Mouse (Mus musculus) neural tube, embryonic 11.5 days (tissue): ENCODE measurements around the gene Gsdma3. TPM values are rescaled to one million over a fixed set of nuclear protein-coding genes. Genes with fewer than 3 reads are reported as not detected.

Experiments
- ATAC-seq: fragments of 200-750 bp; cut with Nextera tagmentation; 2 replicates; pipeline ENCODE4 v1.8.0; 2017; ENCODE audit warnings: moderate number of reproducible peaks, mild to moderate bottlenecking, moderate TSS enrichment, moderate library complexity; ENCODE audit not compliant: insufficient read depth, low FRiP score, low TSS enrichment
- DNase-seq: peaks from one replicate; pipeline ENCODE4 v3.0.0-alpha.2; 2015; ENCODE audit warnings: low spot score
- H3K27ac ChIP-seq: fragments of 300-500 bp; sonication (generic); 2 replicates; pipeline ENCODE4 v1.5.1; 2014; ENCODE audit warnings: low read depth, mild to moderate bottlenecking, low read length
- H3K27me3 ChIP-seq: fragments of 300-500 bp; sonication (generic); 2 replicates; pipeline ENCODE4 v1.6.1; 2014; ENCODE audit warnings: mild to moderate bottlenecking, low read length, mixed read lengths; ENCODE audit not compliant: control insufficient read depth, insufficient read depth
- H3K36me3 ChIP-seq: fragments of 300-500 bp; sonication (generic); 2 replicates; pipeline ENCODE4 v1.6.1; 2014; ENCODE audit warnings: mild to moderate bottlenecking, low read length, moderate library complexity, mixed read lengths; ENCODE audit not compliant: control insufficient read depth, insufficient read depth
- H3K4me1 ChIP-seq: fragments of 300-500 bp; sonication (generic); 2 replicates; pipeline ENCODE4 v1.6.1; 2014; ENCODE audit warnings: low read length, mixed read lengths; ENCODE audit not compliant: control insufficient read depth, insufficient read depth
- H3K4me2 ChIP-seq: fragments of 300-500 bp; sonication (generic); 2 replicates; pipeline ENCODE4 v1.6.1; 2014; ENCODE audit warnings: low read depth, mild to moderate bottlenecking, moderate library complexity
- H3K4me3 ChIP-seq: fragments of 300-500 bp; sonication (generic); 2 replicates; pipeline ENCODE4 v1.5.1; 2014; ENCODE audit warnings: low read depth, low read length
- H3K9ac ChIP-seq: fragments of 300-500 bp; sonication (generic); 2 replicates; pipeline ENCODE4 v1.6.1; 2014; ENCODE audit warnings: mild to moderate bottlenecking, low read length
- H3K9me3 ChIP-seq: fragments of 300-500 bp; sonication (generic); 2 replicates; pipeline ENCODE4 v1.6.1; 2016; ENCODE audit warnings: low read length; ENCODE audit not compliant: control insufficient read depth
- WGBS: fragments of 180-500 bp; shearing (Covaris S2); extraction: QIAGEN DNeasy Blood & Tissue Kit; methylation state at CpG from one replicate; pipeline ENCODE4 v1.1.7; 2014; 5-methylcytosine and 5-hydroxymethylcytosine counted together
- polyA plus RNA-seq: library from polyadenylated mRNA; unstranded; fragments of >200 nt; fragmentation: Nextera tagmentation; extraction: Ambion mirVana; gene quantifications from 2 replicates; pipeline ENCODE4 v1.2.1, GENCODE M21; 2014

Gsdma3 gene
- not detected in 2 replicates for polyA plus RNA-seq

DNA sequence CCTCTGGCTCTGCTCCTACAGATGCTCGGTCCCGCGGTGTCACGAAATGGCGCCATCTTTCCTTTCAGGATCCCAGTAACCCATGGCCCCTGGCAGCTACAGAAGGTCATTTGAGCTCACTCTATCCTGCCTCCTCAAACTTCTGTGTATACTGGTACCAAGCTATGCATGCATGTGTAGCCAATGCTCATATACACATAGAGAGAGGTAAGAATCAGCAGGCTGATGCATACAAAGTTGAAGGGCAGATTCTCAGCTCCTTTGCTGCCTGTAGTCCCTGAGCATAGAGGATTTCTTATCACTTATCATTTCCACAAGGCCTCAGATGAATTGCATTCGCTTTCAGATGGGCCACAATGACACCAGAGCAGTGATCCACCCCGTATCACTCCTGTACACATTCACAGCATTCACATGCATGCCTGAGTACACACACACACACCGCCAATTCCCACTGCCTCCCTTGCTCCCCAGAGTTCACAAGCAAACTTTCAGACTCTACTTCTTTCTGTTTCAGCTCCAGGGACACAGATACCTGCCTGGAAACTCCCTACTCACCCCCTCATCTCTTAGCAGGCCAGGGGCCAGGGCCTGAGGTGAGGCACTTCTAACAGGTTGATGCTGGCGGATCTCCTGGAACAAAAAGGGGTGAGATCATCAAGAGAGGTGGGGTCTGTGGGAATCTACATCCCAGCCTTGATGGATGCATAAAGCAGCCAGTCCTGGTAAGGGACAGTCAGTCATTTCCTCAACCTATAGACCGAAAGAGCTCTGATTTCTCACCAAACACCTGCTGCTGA, at the start of gene Gsdma3, which contains the start of gene Gm12355:
Gene Gsdma3 (plus strand): TSS at position 750 of the 800 bp plus-strand sequence.
Gene Gm12355 (minus strand): TSS at position 51 of the 800 bp plus-strand sequence.
- H3K27ac ChIP-seq, result no peak within 1 kb of the TSS

DNA sequence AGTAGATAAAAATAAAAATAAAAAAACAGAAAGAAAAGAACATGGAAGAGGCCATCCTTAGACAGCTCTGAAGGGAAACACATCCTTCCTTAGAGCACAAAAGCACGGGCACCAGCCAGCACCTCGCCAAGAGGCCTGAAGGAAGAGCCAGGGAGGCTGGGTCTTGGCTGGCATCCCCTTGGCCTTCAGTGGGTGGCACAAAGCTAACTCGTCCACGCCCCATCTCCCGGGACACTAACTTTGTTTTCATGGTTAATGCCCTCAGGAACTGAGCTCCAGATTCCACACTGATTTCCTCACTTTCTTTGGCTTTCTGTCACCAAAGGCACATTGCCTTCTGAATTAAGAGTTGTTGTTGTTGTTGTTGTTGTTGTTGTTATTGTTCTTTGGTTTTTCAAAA, 48.4 kb upstream of the Gsdma3 start:
- Histone ChIP-seq H3K4me2 (no peak overlapping the region), H3K9ac (no peak overlapping the region), H3K4me3 (no peak overlapping the region), H3K4me1 (no peaks in the 10 kb centered on the region), H3K27ac (no peak overlapping the region), H3K36me3 (no peaks in the 10 kb centered on the region; the same call in 1 of the 2 replicates), H3K27me3 (no peaks in the 10 kb centered on the region), H3K9me3 (no peaks in the 10 kb centered on the region)
- WGBS, result 89% methylated on average over 5 of the region's 5 CpGs
- ATAC-seq (no peak), DNase-seq (no peak)

More for the DNA sequence above, at the start of gene Gsdma3, which contains the start of gene Gm12355:
- 87% methylated on average over 10 of the region's 10 CpGs for WGBS
- Histone ChIP-seq H3K9me3 (no peaks in the 10 kb centered on the region), H3K9ac (no peak within 1 kb of the TSS), H3K36me3 (no peaks in the 10 kb centered on the region), H3K4me3 (no peak within 1 kb of the TSS), H3K4me1 (no peaks in the 10 kb centered on the region), H3K4me2 (no peak within 1 kb of the TSS), H3K27me3 (no peaks in the 10 kb centered on the region)
- DNase-seq (no peak), ATAC-seq (no peak)

DNA sequence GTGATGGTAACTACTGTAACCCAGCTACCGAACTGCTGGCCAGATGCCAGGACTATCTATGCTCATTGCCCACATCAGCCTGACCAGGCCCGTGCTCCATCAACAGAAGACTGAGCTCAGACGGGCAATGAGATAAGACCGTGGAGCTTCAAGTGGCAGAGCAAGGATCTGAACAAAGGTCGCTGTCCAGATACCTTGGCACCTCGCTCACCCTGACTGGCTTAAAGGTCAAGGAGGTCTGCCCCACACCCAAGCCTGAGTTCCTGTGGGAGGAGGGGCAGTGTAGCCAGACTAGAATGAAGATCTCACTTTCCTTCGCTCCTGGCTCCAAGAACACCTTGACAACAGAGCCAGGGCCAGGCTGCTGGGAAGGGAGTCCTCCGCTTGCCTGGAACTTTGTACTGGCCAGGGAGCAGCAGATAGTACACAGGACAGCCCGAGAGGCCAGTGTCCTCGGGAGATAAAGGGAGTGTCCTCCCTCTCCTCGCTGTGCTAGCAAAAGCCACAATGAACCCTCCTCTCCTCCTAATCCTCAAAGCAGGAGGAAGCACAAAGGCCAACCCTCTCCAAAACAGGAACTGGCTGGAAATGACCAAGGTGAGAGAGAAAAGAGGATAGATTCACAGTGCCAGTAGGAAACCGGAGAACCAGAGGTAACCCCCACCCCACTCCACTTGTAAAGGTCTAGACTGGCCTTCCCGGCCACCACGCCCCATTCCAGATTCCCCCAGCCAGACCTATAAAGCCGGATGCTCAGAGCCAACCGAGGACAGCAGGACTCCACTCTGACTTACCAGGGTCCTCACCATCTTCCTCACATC, 45.6 kb upstream of the Gsdma3 start:
- no peak overlapping the region for H3K4me3 ChIP-seq
- 87% methylated on average over 16 of the region's 16 CpGs for WGBS

DNA sequence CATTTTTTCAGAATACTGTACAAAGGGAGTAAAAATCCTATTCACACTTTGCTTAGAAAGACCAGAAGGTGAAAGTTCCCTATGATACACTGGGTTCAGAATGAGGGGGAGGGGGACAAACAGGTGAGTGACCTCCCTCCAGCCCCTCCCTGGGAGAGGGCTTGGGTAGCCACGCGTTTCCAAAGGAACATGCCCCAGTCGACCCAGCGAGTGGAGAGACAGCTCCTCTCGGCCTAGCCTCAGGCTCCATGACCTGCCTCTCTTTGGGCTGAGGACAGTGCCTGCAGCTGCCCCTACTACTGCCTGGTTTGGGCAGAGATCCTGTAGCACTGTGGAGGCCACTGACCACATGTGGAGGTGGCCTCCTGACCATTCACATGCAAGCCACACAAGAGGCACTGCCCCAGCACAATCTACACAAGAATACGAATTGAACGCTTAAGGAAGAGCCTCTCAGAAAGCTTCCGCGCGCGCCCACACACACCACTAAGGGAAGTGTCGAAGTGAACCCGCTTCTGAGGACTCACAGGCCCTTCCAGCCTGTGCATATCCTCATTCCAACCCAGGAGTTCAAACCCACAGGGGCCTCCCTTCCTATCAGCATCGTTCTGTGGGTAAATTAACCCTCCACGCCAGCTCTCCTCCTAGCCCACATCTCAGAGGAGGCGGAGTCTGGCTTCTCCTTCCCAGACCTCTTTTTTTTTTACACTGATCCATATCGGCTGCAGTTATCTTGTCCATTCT, 44.7 kb upstream of the Gsdma3 start:
- peaks cover 7% of the 10 kb centered on the region for H3K36me3 ChIP-seq
- no peak overlapping the region for H3K4me2 ChIP-seq
- no peak overlapping the region for H3K4me3 ChIP-seq
- ATAC-seq (no peak), DNase-seq (no peak)
- no peak overlapping the region for H3K27ac ChIP-seq
- no peak overlapping the region for H3K9ac ChIP-seq
- H3K4me1 ChIP-seq, result peaks cover 12% of the 10 kb centered on the region
- H3K9me3 ChIP-seq, result no peaks in the 10 kb centered on the region
- 75% methylated on average over 17 of the region's 17 CpGs for WGBS
- H3K27me3 ChIP-seq, result no peaks in the 10 kb centered on the region

More for the DNA sequence above, 45.6 kb upstream of the Gsdma3 start:
- ATAC-seq (no peak), DNase-seq (no peak)
- Histone ChIP-seq H3K27ac (no peak overlapping the region), H3K4me2 (no peak overlapping the region), H3K27me3 (no peaks in the 10 kb centered on the region), H3K9me3 (no peaks in the 10 kb centered on the region), H3K4me1 (peaks cover 3% of the 10 kb centered on the region), H3K9ac (no peak overlapping the region), H3K36me3 (peaks cover 7% of the 10 kb centered on the region)

DNA sequence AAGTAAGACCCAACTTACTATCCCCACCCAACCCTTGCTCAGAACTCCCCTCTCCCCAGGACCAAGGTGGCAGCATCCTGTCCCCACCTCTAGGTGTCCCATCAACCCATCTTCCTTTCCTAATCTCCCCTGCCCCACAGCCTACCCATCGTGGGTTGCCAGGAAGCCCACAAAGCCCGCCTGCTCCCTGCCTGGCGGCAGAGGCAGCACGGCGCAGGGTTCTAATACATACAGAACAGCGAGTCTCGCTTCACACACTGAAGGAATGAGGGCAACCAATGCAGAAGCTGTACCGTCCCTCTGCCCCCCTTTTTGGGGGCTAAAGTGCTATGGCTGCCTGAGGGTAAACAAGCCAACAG, 44.2 kb upstream of the Gsdma3 start:
- WGBS, result 87% methylated on average over 8 of the region's 8 CpGs
- H3K4me2 ChIP-seq, result peak overlapping the region; percentile 1; the same call in 1 of the 2 replicates

DNA sequence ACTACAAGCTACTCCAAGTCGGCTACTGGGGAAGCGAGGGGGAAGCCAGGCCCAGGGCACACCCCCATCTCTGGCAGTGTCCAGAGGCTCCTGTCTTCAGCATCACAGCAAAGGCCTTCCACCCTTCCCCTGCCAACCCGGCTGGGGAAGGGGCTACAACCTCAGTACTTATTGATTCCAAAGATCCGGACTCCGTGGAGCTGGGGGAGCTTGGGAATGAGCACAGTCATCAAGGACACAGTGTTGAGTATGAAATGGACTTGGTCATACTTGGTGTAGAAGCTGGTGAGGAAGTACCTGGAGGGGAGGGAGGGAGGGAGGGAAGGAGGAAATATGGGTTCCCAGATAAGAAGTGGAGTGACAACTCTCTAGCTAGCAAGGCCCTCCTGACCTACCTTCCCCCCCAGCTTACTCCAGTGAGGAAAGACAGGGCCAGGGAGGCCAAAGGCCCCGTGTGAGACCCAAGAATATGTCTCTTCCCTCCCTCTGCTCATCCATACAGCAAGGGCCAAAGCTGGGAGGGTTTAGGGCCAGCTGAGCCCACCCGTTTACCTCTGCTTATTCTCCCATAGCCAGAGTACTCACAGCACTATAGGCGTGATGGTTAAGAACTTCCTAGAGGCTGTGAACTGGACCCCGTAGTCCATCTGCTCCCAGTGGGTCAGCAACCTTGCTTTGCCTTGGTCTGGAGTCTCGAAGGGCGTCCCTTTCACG, 43.5 kb upstream of the Gsdma3 start:
- Histone ChIP-seq H3K4me1 (peaks cover 16% of the 10 kb centered on the region), H3K9ac (no peak overlapping the region), H3K27me3 (no peaks in the 10 kb centered on the region), H3K4me2 (peak overlapping the region; percentile 1; the same call in 1 of the 2 replicates), H3K9me3 (no peaks in the 10 kb centered on the region), H3K4me3 (no peak overlapping the region), H3K27ac (no peak overlapping the region), H3K36me3 (peaks cover 7% of the 10 kb centered on the region)
- DNase-seq (no peak), ATAC-seq (no peak)
- WGBS, result 89% methylated on average over 12 of the region's 12 CpGs

More for the DNA sequence above, 44.2 kb upstream of the Gsdma3 start:
- Histone ChIP-seq H3K36me3 (peaks cover 7% of the 10 kb centered on the region), H3K27me3 (no peaks in the 10 kb centered on the region), H3K27ac (no peak overlapping the region), H3K4me3 (no peak overlapping the region), H3K9ac (no peak overlapping the region), H3K4me1 (peaks cover 14% of the 10 kb centered on the region), H3K9me3 (no peaks in the 10 kb centered on the region)
- ATAC-seq (no peak), DNase-seq (no peak)

DNA sequence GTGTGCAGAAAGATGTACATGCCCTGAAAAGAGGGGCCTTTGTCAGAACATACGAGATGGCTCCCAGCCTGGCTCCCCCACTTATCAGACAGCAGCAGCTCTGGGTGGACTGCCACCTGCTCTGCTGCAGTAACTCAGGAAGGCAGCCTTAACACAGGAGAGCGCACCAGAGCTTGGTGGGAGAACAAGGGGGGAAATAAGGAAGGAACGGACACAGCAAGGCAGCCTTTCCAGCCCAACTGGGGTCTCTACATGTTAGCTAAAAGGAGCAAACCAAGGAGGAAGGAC, 43.0 kb upstream of the Gsdma3 start:
- DNase-seq (no peak), ATAC-seq (no peak)
- Histone ChIP-seq H3K36me3 (peaks cover 7% of the 10 kb centered on the region), H3K9ac (no peak overlapping the region), H3K4me2 (no peak overlapping the region), H3K4me1 (peaks cover 20% of the 10 kb centered on the region), H3K27me3 (no peaks in the 10 kb centered on the region), H3K9me3 (no peaks in the 10 kb centered on the region), H3K4me3 (no peak overlapping the region), H3K27ac (no peak overlapping the region)
- WGBS, result 87% methylated on average over 3 of the region's 3 CpGs

DNA sequence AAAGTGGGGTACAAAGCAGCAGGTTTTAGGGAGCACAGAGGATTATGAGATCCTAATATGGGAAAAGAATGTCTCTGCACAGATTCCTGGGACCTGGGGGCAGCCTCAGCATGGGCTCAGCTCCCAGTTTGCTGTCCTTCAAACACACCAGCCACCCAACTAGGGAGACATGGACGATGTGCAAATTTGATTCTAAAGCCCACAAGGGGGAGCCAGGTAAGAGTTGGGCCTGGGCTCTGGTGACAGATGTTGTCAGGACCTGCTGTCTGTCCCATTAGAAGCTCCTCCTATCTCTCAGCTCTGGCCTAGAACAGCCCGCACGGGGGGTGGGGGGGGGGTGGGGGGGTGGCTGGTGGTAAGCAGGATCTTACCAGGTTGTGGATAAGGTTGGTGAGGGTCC, 42.6 kb upstream of the Gsdma3 start:
- DNase-seq, result no peak
- Histone ChIP-seq H3K27ac (no peak overlapping the region), H3K36me3 (peaks cover 7% of the 10 kb centered on the region), H3K9me3 (no peaks in the 10 kb centered on the region), H3K4me2 (no peak overlapping the region), H3K4me1 (peaks cover 23% of the 10 kb centered on the region), H3K27me3 (no peaks in the 10 kb centered on the region), H3K9ac (no peak overlapping the region), H3K4me3 (no peak overlapping the region)
- WGBS, result 27% methylated on average over 3 of the region's 3 CpGs
- no peak for ATAC-seq
